Mouse (Mus musculus): ENCODE results near the gene Mta3. TPM values are rescaled to one million over a fixed set of nuclear protein-coding genes. Genes with fewer than 3 reads are reported as not detected.
"Not testable (repeated sequence)": the region's sequence is repeated elsewhere in the genome, so short reads cannot be mapped to it uniquely, and the experiment has no call there.

Gene Mta3
- total RNA-seq, 1 experiment from 2014 or later = 89.0 TPM

GRCm38 (mm10) chr17:83837659-83838190 lies 131.8 kb downstream of the Mta3 start:
- ATAC-seq (ENCODE audit: extremely low read depth, insufficient number of reproducible peaks, low FRiP score, poor library complexity, severe bottlenecking) = peak; percentile 16; the same call in 1 of the 2 replicates

GRCm38 (mm10) chr17:83839132-83839531 lies 133.2 kb downstream of the Mta3 start:
- no peak for ATAC-seq (ENCODE audit: extremely low read depth, insufficient number of reproducible peaks, low FRiP score, poor library complexity, severe bottlenecking)

- ATAC-seq (ENCODE audit: extremely low read depth, insufficient number of reproducible peaks, low FRiP score, poor library complexity, severe bottlenecking) = no peak
Observed at GRCm38 (mm10) chr17:83841011-83841410, 135.0 kb downstream of the Mta3 start.

GRCm38 (mm10) chr17:83843780-83844179 lies 137.8 kb downstream of the Mta3 start:
- no peak for ATAC-seq (ENCODE audit: extremely low read depth, insufficient number of reproducible peaks, low FRiP score, poor library complexity, severe bottlenecking)

GRCm38 (mm10) chr17:83845538-83845937 lies 139.6 kb downstream of the Mta3 start:
- no peak for ATAC-seq (ENCODE audit: extremely low read depth, insufficient number of reproducible peaks, low FRiP score, poor library complexity, severe bottlenecking)

- ATAC-seq (ENCODE audit: extremely low read depth, insufficient number of reproducible peaks, low FRiP score, poor library complexity, severe bottlenecking) = peak; percentile 70
Observed at GRCm38 (mm10) chr17:83846301-83847021, 140.5 kb downstream of the Mta3 start.

- ATAC-seq (ENCODE audit: extremely low read depth, insufficient number of reproducible peaks, low FRiP score, poor library complexity, severe bottlenecking) = no peak
Observed at GRCm38 (mm10) chr17:83847100-83847499, 141.1 kb downstream of the Mta3 start.

- ATAC-seq (ENCODE audit: extremely low read depth, insufficient number of reproducible peaks, low FRiP score, poor library complexity, severe bottlenecking) = peak; percentile 25
Observed at GRCm38 (mm10) chr17:83847815-83848214, 141.9 kb downstream of the Mta3 start, which contains the start of gene Haao. Haao (minus strand) TSS chr17:83847963.

- ATAC-seq (ENCODE audit: extremely low read depth, insufficient number of reproducible peaks, low FRiP score, poor library complexity, severe bottlenecking) = peak; percentile 27; the same call in 1 of the 2 replicates
Observed at GRCm38 (mm10) chr17:83848482-83848881, 142.5 kb downstream of the Mta3 start.

- ATAC-seq (ENCODE audit: extremely low read depth, insufficient number of reproducible peaks, low FRiP score, poor library complexity, severe bottlenecking) = no peak
Observed at GRCm38 (mm10) chr17:83849081-83849675, 143.2 kb downstream of the Mta3 start.

- ATAC-seq (ENCODE audit: extremely low read depth, insufficient number of reproducible peaks, low FRiP score, poor library complexity, severe bottlenecking) = no peak
Observed at GRCm38 (mm10) chr17:83849717-83850116, 143.8 kb downstream of the Mta3 start.

- ATAC-seq (ENCODE audit: extremely low read depth, insufficient number of reproducible peaks, low FRiP score, poor library complexity, severe bottlenecking) = peak; percentile 31
Observed at GRCm38 (mm10) chr17:83850458-83850857, 144.5 kb downstream of the Mta3 start.

- peak; percentile 22 for ATAC-seq (ENCODE audit: extremely low read depth, insufficient number of reproducible peaks, low FRiP score, poor library complexity, severe bottlenecking)
Observed at GRCm38 (mm10) chr17:83850864-83851263, 144.9 kb downstream of the Mta3 start.

- no peak for ATAC-seq (ENCODE audit: extremely low read depth, insufficient number of reproducible peaks, low FRiP score, poor library complexity, severe bottlenecking)
Observed at GRCm38 (mm10) chr17:83853831-83854230, 147.9 kb downstream of the Mta3 start.

- no peak for ATAC-seq (ENCODE audit: extremely low read depth, insufficient number of reproducible peaks, low FRiP score, poor library complexity, severe bottlenecking)
Observed at GRCm38 (mm10) chr17:83854284-83854918, 148.4 kb downstream of the Mta3 start.

GRCm38 (mm10) chr17:83858413-83858812 lies 152.4 kb downstream of the Mta3 start:
- no peak for ATAC-seq (ENCODE audit: extremely low read depth, insufficient number of reproducible peaks, low FRiP score, poor library complexity, severe bottlenecking)

GRCm38 (mm10) chr17:83859639-83860038 lies 153.7 kb downstream of the Mta3 start:
- ATAC-seq (ENCODE audit: extremely low read depth, insufficient number of reproducible peaks, low FRiP score, poor library complexity, severe bottlenecking) = no peak

GRCm38 (mm10) chr17:83860224-83860623 lies 154.3 kb downstream of the Mta3 start:
- no peak for ATAC-seq (ENCODE audit: extremely low read depth, insufficient number of reproducible peaks, low FRiP score, poor library complexity, severe bottlenecking)

- ATAC-seq (ENCODE audit: extremely low read depth, insufficient number of reproducible peaks, low FRiP score, poor library complexity, severe bottlenecking) = not testable (repeated sequence)
Observed at GRCm38 (mm10) chr17:83860968-83861367, 155.0 kb downstream of the Mta3 start.

All from neutrophil, adult 5-6 weeks (primary cell).